12 mouse cellular contexts compared by ENCODE assay signal in the genomic region with DNA sequence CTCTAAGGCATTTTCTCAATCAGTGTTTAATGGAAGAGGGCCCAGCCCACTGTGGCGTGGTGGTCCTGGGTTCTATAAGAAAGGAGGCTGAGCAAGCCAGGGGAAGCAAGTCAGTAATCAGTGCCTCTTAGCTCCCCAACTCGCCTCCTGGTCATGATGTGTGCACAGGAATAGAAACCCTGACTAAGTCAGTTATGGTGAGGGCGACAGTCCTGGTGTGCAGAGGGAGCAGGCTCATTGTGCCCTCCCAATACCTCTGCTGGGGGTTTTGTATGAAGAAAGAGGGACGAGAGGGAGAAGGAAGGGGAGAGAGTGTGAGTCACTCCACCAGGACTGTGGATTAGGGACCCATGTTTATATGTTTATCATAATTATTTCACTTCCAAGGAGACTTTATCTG. TPM values are rescaled to one million over a fixed set of nuclear protein-coding genes. Genes with fewer than 3 reads are reported as not detected.
"Had no signal": no experiment of that assay in that cellular context is flagged by ENCODE, and none has a peak within 500 bp of the region (broad histone marks: within the 10 kb centered on the region; RNA-seq: fewer than 3 reads in every experiment).

No protein-coding gene starts in this region.

RNA-seq across cellular contexts. Expression of gene Apol9b, which starts 5.1 kb away (rescaled TPM):
- polyA plus RNA-seq: hindbrain, embryonic 11.5 days; hindbrain, embryonic 13.5 days; hindbrain, embryonic 15.5 days; kidney, embryonic 14.5 days; limb, embryonic 10.5 days; limb, embryonic 12.5 days; liver, embryonic 11.5 days had no signal

RNA-seq across cellular contexts. Expression of gene Apol8, which starts 22.9 kb away (rescaled TPM):
- polyA plus RNA-seq: heart, embryonic 15.5 days; intestine, embryonic 14.5 days; kidney, embryonic 14.5 days had no signal

RNA-seq across cellular contexts. Expression of gene Apol7e, which starts 35.2 kb away (rescaled TPM):
- polyA plus RNA-seq: heart, postnatal 0 days; hindbrain, embryonic 11.5 days; hindbrain, embryonic 13.5 days; hindbrain, embryonic 15.5 days; hindbrain, postnatal 0 days; kidney, embryonic 14.5 days; kidney, embryonic 16.5 days; limb, embryonic 10.5 days; limb, embryonic 12.5 days; liver, embryonic 11.5 days had no signal
